Mouse (Mus musculus) intestine, embryonic 16.5 days (tissue): ENCODE data around the gene Tbxa2r. TPM values are rescaled to one million over a fixed set of nuclear protein-coding genes. Genes with fewer than 3 reads are reported as not detected.
A peak's percentile ranks its signal among the peaks of the same experiment; 100 is the strongest.

ENCODE experiments used
- ATAC-seq: fragments of 200-750 bp; cut with Nextera tagmentation; 2 replicates; pipeline ENCODE4 v1.8.0; 2017; ENCODE audit warnings: moderate TSS enrichment, moderate library complexity
- H3K27ac ChIP-seq: fragments of 300-500 bp; sonication (generic); 2 replicates; pipeline ENCODE4 v1.5.1; 2014; ENCODE audit warnings: mild to moderate bottlenecking, low read length
- H3K27me3 ChIP-seq: fragments of 300-500 bp; sonication (generic); replicated peaks from 2 replicates; pipeline ENCODE4 v1.6.1; 2014; ENCODE audit warnings: low read length, control low read depth, mixed read lengths; ENCODE audit not compliant: control insufficient read depth, insufficient read depth
- H3K36me3 ChIP-seq: fragments of 300-500 bp; sonication (generic); 2 replicates; pipeline ENCODE4 v1.6.1; 2014; ENCODE audit warnings: low read length, control low read depth; ENCODE audit not compliant: control insufficient read depth, insufficient read depth
- H3K4me1 ChIP-seq: fragments of 300-500 bp; sonication (generic); 2 replicates; pipeline ENCODE4 v1.6.1; 2014; ENCODE audit warnings: low read length, control low read depth, mixed read lengths; ENCODE audit not compliant: control insufficient read depth, insufficient read depth
- H3K4me2 ChIP-seq: fragments of 300-500 bp; sonication (generic); 2 replicates; pipeline ENCODE4 v1.6.1; 2014; ENCODE audit warnings: low read depth, low read length, control low read depth
- H3K4me3 ChIP-seq: fragments of 300-500 bp; sonication (generic); 2 replicates; pipeline ENCODE4 v1.5.1; 2014; ENCODE audit warnings: mild to moderate bottlenecking, low read length
- H3K9ac ChIP-seq: fragments of 300-500 bp; sonication (generic); 2 replicates; pipeline ENCODE4 v1.6.1; 2014; ENCODE audit warnings: low read depth, low read length
- H3K9me3 ChIP-seq: fragments of 300-500 bp; sonication (generic); 2 replicates; pipeline ENCODE4 v1.6.1; 2016; ENCODE audit warnings: low read length, control low read depth; ENCODE audit not compliant: control insufficient read depth
- WGBS: fragments of 180-500 bp; shearing (Covaris S2); extraction: QIAGEN DNeasy Blood & Tissue Kit; methylation state at CpG from one replicate; pipeline ENCODE4 v1.1.7; 2014; 5-methylcytosine and 5-hydroxymethylcytosine counted together
- polyA plus RNA-seq: library from polyadenylated mRNA; unstranded; fragments of >200 nt; fragmentation: Nextera tagmentation; extraction: Ambion mirVana; gene quantifications from 2 replicates; pipeline ENCODE4 v1.2.1, GENCODE M21; 2015

Gene Tbxa2r
- polyA plus RNA-seq, 1 experiment from 2014 or later = 21.2 TPM

DNA sequence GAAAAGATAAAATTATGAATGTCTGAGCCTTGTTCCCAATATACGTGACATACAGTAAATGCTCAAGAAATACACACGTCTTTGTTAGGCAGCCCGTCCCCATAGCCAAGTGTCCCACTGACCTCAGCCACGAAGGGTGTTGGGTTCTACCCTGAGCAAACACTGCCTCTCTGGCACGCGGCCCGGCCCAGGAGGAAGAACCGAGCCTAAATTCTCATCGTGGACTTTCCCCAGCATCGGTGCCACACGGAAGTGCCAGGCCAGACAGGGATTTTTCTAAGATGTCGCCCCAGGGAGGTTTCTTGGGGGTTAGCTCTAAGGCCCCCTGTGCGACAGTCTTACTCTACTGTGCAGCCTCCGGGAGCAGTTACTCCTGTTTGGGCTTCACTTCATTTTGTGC is 38.7 kb upstream of the Tbxa2r start:
- Histone ChIP-seq H3K4me1 (peaks cover 25% of the 10 kb centered on the region), H3K9me3 (no peaks in the 10 kb centered on the region), H3K36me3 (no peaks in the 10 kb centered on the region), H3K27ac (peak overlapping the region; percentile 86), H3K4me2 (peak overlapping the region; percentile 61), H3K9ac (peak overlapping the region; percentile 73), H3K4me3 (peak overlapping the region; percentile 55), H3K27me3 (peaks cover 2% of the 10 kb centered on the region; the same call in 1 of the 2 replicates)
- 45% methylated on average over 14 of the region's 14 CpGs for WGBS
- ATAC-seq = no peak

DNA sequence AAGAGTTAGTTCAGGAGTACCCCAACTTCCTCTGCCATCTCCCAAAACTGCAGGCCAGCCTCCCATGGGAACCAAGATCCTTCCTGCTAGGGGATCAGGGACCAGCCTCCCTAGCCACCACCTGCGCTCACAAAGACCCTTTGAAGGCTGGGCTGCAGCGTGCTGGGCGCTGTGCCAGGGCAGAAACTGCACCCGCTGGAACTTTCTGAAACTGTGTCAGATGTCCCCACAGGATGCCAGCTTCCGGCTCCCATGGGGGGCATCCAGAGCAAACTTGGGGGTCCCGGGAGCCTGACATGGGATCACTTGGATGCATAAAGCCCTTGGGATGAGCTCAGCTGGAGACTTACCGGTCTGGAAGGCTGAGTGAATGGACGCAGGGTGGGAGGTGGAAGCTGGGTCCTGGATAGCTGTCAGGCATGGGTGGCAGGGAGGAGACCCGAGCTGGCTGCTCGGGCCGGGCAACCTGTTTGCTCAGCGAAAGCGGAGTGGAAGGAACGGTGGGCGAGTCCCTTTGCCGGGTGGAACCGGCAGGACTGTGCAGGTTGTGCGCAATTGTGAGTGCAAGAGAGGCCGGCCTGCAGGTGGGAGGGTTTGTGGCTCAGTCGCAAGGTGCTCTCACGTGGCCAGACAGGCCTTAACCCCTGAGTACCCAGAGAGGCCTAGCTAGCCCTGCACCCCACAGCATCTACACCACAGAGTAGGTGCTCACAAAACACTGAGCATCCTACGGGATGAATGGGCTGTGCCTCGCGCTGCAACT is 37.7 kb upstream of the Tbxa2r start:
- Histone ChIP-seq H3K36me3 (no peaks in the 10 kb centered on the region), H3K4me2 (peak overlapping the region; percentile 61), H3K27ac (peak overlapping the region; percentile 86), H3K27me3 (no peaks in the 10 kb centered on the region), H3K9ac (peak overlapping the region; percentile 73), H3K4me3 (peak overlapping the region; percentile 55), H3K4me1 (peaks cover 25% of the 10 kb centered on the region), H3K9me3 (no peaks in the 10 kb centered on the region)
- WGBS = 16% methylated on average over 24 of the region's 24 CpGs
- ATAC-seq = peak; percentile 22

DNA sequence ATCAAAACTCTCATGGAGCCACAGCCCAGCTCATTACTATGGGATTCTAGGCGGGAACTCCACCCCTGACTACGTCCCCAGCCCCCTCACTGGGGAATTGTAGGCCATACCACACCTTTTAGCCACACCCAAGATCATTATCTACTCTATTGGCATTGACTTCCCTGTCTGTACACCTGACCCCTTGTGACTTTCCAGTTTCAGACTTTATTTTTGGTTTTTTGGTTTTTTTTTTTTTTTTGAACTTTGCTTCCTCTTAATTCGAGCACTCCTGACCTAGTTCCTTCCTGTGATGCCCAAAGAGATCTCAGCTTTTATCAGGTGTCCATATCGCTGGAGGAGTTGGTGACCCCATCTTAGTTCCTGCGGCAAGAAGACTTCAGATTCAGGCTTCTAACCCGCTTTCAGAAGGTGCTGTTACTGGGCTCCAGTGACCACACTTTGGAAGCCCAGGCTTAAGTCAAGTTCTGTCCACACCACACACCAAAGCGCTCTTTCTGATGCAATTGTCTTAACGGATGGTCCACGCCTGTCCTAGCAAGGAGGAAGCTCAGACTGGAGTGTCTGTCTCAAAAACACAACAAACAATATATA is 36.9 kb upstream of the Tbxa2r start, which contains the start of gene Tjp3:
Gene Tjp3, minus strand, starts transcription at position 71 of the 594 bp plus-strand sequence.
- no peak for ATAC-seq
- Histone ChIP-seq H3K9me3 (no peaks in the 10 kb centered on the region), H3K9ac (peak within 1 kb of the TSS; percentile 73), H3K4me1 (peaks cover 25% of the 10 kb centered on the region), H3K36me3 (no peaks in the 10 kb centered on the region), H3K4me3 (peak within 1 kb of the TSS; percentile 89), H3K27me3 (no peaks in the 10 kb centered on the region), H3K27ac (peak within 1 kb of the TSS; percentile 86), H3K4me2 (peak within 1 kb of the TSS; percentile 61)
- 61% methylated on average over 9 of the region's 9 CpGs for WGBS

DNA sequence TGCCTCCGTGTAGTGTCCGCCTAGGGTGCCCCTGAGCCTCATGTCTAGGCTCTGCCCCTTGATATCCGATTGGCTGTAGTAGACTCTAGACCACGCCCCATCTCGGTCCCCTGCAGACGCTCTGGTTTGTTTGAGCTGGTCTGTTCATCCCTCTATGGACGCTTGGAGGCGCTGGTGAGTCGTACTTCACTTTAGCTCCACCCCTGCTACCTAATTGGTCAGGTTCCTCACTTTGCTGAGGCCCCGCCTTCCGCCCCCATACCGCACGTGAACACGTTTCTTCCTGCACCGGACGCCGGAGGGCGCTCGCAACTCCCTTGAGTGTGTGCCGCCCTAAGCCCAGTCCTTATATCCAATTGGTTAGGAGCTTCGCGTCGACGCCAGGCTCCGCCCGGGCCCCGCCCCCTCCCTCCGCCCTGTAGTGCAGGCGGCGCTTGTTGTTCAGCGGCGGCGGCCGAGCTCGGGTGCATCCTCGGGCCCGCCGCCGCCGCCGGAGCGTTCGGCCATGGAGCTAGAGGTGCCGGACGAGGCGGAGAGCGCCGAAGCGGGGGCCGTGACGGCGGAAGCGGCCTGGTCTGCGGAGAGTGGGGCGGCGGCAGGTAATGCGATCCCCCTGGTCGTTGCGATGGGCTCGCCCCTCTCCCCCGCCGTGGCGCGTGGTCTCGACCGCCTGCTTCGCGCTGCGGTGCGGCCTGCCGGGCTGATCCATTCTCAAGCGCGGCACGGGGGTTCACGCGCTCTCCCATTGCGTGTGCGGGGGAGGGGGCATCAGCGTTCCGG is 35.8 kb upstream of the Tbxa2r start, which contains the start of gene Pip5k1c:
Gene Pip5k1c, plus strand, starts transcription at position 410 of the 780 bp plus-strand sequence.
- under 1% methylated on average over 67 of the region's 80 CpGs for WGBS
- ATAC-seq = peak; percentile 93

DNA sequence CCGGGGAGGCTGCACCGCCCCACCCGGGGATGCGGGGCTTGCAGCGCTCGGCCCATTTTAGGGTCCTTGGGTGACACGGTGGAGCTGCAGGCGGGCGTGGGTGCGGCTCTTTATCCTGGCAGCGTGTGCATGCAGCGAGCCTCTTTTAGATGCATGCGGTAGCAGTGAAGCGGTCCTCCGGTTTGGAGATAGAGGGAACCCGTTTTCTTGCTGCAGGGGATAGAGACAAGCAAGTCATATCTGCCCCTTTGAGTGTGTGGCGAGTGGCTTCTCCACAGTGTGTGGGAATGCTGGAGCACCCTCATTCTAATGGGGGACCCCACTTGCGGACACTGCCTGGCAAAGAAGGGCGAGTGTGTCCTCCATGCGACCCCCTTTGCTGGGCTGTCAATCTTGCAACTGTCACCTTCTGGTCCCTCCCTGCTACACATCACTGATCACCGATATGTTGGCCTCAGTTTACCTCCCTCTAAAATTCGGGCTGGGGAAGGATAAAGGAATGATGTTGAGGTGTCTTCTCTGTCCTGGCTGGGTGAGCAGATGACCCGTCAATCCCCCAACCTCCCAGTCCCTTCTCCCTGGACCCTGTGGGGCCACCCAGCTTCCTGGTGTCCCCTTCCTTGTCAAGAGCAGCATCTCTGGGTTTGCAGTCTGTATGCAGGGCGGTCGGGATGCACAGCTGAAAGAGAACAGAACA is 35.0 kb upstream of the Tbxa2r start:
- H3K4me2 ChIP-seq = peak overlapping the region; percentile 75
- ATAC-seq = no peak
- H3K9me3 ChIP-seq = no peaks in the 10 kb centered on the region
- peak overlapping the region; percentile 89 for H3K4me3 ChIP-seq
- H3K36me3 ChIP-seq = no peaks in the 10 kb centered on the region
- peak overlapping the region; percentile 82 for H3K27ac ChIP-seq
- H3K9ac ChIP-seq = peak overlapping the region; percentile 83
- H3K27me3 ChIP-seq = no peaks in the 10 kb centered on the region
- peaks cover 28% of the 10 kb centered on the region for H3K4me1 ChIP-seq
- 1% methylated on average over 25 of the region's 25 CpGs for WGBS

More for the DNA sequence above, 35.8 kb upstream of the Tbxa2r start, which contains the start of gene Pip5k1c:
- Histone ChIP-seq H3K36me3 (no peaks in the 10 kb centered on the region), H3K27ac (peak within 1 kb of the TSS; percentile 86), H3K27me3 (no peaks in the 10 kb centered on the region), H3K9ac (peak within 1 kb of the TSS; percentile 83), H3K9me3 (no peaks in the 10 kb centered on the region), H3K4me1 (peaks cover 26% of the 10 kb centered on the region), H3K4me2 (peak within 1 kb of the TSS; percentile 75), H3K4me3 (peak within 1 kb of the TSS; percentile 89)

DNA sequence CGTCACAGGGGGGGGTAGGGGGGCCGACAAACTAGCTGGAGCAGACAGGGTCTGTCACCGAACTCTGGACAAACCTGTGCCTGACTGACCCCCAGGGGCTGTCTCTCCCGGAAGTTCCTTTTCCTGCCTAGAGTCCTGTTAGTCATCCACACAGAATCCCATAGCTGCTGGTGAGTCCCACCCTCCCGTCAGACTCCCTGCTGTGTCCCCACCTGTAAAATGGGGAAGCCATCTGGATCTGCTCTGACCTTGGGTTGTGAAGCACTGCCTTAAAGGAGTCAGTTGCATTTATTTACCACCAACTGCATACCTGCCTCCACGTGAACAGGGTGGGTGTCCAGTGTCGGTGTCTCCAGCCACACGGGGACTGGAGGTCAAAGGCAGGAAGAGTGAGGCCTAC is 34.1 kb upstream of the Tbxa2r start:
- Histone ChIP-seq H3K27ac (no peak overlapping the region), H3K9ac (peak overlapping the region; percentile 83), H3K36me3 (no peaks in the 10 kb centered on the region), H3K27me3 (no peaks in the 10 kb centered on the region), H3K4me3 (peak overlapping the region; percentile 89), H3K9me3 (no peaks in the 10 kb centered on the region), H3K4me2 (peak overlapping the region; percentile 75), H3K4me1 (peaks cover 35% of the 10 kb centered on the region)
- 45% methylated on average over 8 of the region's 8 CpGs for WGBS
- no peak for ATAC-seq

DNA sequence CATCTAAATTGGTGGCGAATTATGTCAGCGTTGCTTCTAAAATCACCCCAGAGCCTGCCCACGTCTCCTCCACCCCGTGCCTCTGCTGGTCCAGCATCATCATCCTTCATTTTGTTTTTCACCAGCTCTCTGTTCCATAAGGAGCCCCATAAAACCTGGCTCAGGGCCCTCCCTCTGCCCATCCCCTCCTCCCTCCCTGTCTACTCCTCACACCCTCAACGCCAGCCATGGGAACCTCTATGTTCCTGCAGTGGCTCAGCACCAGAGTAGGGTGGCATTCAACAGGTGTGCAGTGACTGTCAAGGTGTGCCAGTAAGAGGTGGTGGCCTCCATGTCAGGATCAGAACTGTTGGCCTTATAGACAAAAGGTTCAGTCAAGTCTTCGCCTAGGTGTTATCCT is 33.3 kb upstream of the Tbxa2r start:
- H3K4me2 ChIP-seq = no peak overlapping the region
- no peak overlapping the region for H3K27ac ChIP-seq
- no peaks in the 10 kb centered on the region for H3K36me3 ChIP-seq
- no peaks in the 10 kb centered on the region for H3K9me3 ChIP-seq
- H3K4me3 ChIP-seq = no peak overlapping the region
- H3K27me3 ChIP-seq = no peaks in the 10 kb centered on the region
- 90% methylated on average over 6 of the region's 6 CpGs for WGBS
- H3K9ac ChIP-seq = no peak overlapping the region
- no peak for ATAC-seq
- H3K4me1 ChIP-seq = peaks cover 43% of the 10 kb centered on the region

DNA sequence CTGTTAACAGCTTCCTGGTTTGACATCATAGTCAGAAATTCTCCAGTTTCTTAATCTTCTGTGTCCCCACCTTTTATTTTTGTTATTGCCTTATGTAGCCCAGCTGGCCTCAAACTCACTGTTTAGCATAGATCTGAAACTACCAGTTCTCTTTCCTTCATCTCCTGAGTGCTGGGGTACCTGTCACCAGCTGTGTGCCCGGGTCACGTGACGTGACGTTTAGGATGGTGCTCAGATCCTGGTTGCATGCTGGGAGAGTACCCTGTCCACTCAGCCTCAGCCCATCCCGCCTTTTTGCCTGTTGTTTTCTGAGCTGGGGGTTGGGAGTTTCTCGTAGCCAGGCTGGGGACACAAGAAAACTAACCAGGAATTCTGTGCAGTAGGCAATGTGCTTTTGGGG is 31.3 kb upstream of the Tbxa2r start:
- H3K4me2 ChIP-seq = no peak overlapping the region
- no peak overlapping the region for H3K4me3 ChIP-seq
- H3K36me3 ChIP-seq = no peaks in the 10 kb centered on the region
- H3K27ac ChIP-seq = peak overlapping the region; percentile 43
- H3K27me3 ChIP-seq = no peaks in the 10 kb centered on the region
- H3K9ac ChIP-seq = no peak overlapping the region
- 74% methylated on average over 6 of the region's 6 CpGs for WGBS
- H3K4me1 ChIP-seq = peaks cover 53% of the 10 kb centered on the region
- H3K9me3 ChIP-seq = no peaks in the 10 kb centered on the region
- no peak for ATAC-seq
